Mouse (Mus musculus) limb, embryonic 14.5 days (tissue): ENCODE measurements around the gene Gm16223. TPM values are rescaled to one million over a fixed set of nuclear protein-coding genes. Genes with fewer than 3 reads are reported as not detected.

Experiments
- ATAC-seq: fragments of 200-750 bp; cut with Nextera tagmentation; 2 replicates; pipeline ENCODE4 v1.8.0; 2017; ENCODE audit warnings: low read depth, moderate number of reproducible peaks, moderate TSS enrichment; ENCODE audit not compliant: low FRiP score
- DNase-seq: peaks from one replicate; pipeline ENCODE4 v3.0.0-alpha.2; 2015; ENCODE audit warnings: low spot score
- H3K27ac ChIP-seq: fragments of 300-500 bp; sonication (generic); replicated peaks from 2 replicates; pipeline ENCODE4 v1.5.1; 2014; ENCODE audit warnings: low read depth, mild to moderate bottlenecking, low read length, moderate library complexity, mixed read lengths
- H3K27me3 ChIP-seq: fragments of 300-500 bp; sonication (generic); 2 replicates; pipeline ENCODE4 v1.6.1; 2014; ENCODE audit warnings: low read length, mixed read lengths; ENCODE audit not compliant: control insufficient read depth, insufficient read depth
- H3K36me3 ChIP-seq: fragments of 300-500 bp; sonication (generic); 2 replicates; pipeline ENCODE4 v1.6.1; 2014; ENCODE audit warnings: mild to moderate bottlenecking, low read length, moderate library complexity, mixed read lengths; ENCODE audit not compliant: control insufficient read depth, insufficient read depth
- H3K4me1 ChIP-seq: fragments of 300-500 bp; sonication (generic); 2 replicates; pipeline ENCODE4 v1.6.1; 2014; ENCODE audit warnings: antibody characterized with exemption, low read length, mixed read lengths; ENCODE audit not compliant: control insufficient read depth, insufficient read depth
- H3K4me2 ChIP-seq: fragments of 300-500 bp; sonication (generic); replicated peaks from 2 replicates; pipeline ENCODE4 v1.6.1; 2014; ENCODE audit warnings: low read depth, mild to moderate bottlenecking, low read length, moderate library complexity; ENCODE audit not compliant: severe bottlenecking
- H3K4me3 ChIP-seq: fragments of 300-500 bp; sonication (generic); replicated peaks from 2 replicates; pipeline ENCODE4 v1.5.1; 2014; ENCODE audit warnings: low read length
- H3K9ac ChIP-seq: fragments of 300-500 bp; sonication (generic); 2 replicates; pipeline ENCODE4 v1.6.1; 2014; ENCODE audit warnings: mild to moderate bottlenecking, low read depth, low read length, moderate library complexity; ENCODE audit not compliant: severe bottlenecking
- H3K9me3 ChIP-seq: fragments of 300-500 bp; sonication (generic); 2 replicates; pipeline ENCODE4 v1.6.1; 2016; ENCODE audit warnings: low read length; ENCODE audit not compliant: control insufficient read depth
- POLR2A ChIP-seq: fragments of 200-500 bp; IDR thresholded peaks from 2 replicates; pipeline ENCODE4 v1.8.0; 2012; ENCODE audit warnings: inconsistent platforms, mild to moderate bottlenecking, moderate library complexity, borderline replicate concordance; ENCODE audit not compliant: insufficient read depth, insufficient read length; ENCODE audit errors: extremely low read depth
- WGBS: fragments of 180-500 bp; shearing (Covaris S2); extraction: QIAGEN DNeasy Blood & Tissue Kit; methylation state at CpG from one replicate; pipeline ENCODE4 v1.1.7; 2014; 5-methylcytosine and 5-hydroxymethylcytosine counted together
- polyA plus RNA-seq, 2 experiments: library from polyadenylated mRNA; depleted of rRNA in 1 of 2; stranded (reverse) in 1 of 2; unstranded in 1 of 2; fragments of >200 nt; fragmentation: Nextera tagmentation in 1 of 2; extraction: Ambion mirVana in 1 of 2; gene quantifications; 2 replicates each; pipeline versions ENCODE4 v1.2.1 to v1.2.3; 2012 to 2014

The Gm16223 gene
- not detected in 2 replicates for polyA plus RNA-seq (2012; rRNA removed)
- not detected in 2 replicates for polyA plus RNA-seq (2014; fragmentation: Nextera tagmentation; extraction: Ambion mirVana)

DNA sequence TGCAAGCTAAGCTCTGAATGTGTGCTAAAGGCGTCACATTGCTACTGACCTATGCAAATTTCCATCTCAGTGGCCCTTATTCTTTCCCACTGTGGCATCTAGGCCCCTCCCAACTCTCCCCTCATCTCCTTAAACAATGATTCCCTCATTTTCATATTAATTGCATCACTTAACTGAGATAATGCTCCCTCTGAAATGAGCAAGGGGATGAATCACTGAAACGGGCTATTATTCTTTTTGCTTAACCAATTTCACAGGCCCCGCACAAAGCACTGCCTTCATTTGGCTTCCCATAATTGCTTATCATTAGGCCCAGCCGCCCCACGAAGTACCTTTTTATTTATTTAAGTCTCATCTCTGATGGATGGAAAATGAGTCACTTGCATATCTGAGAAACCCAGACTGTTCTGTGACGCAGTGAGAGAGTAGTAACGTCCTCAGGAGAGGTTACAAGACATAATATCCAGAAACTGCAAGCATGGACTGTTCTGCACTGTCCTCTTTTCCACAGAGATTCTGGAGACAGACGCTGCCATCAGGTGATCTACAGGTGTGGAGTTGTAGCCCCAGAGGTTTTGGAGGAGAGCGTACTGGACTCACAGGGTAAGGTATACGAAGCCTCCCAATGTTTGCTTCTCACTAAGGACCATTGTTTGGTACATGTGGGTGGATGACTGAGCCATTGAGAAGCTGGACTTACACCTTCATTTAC is at the start of gene Gm16223:
Gm16223 (plus strand) TSS at position 485 of the 712 bp plus-strand sequence.
- H3K4me2 ChIP-seq = no peak within 1 kb of the TSS
- no peak for TF ChIP-seq POLR2A
- H3K27me3 ChIP-seq = no peaks in the 10 kb centered on the region
- H3K4me1 ChIP-seq = no peaks in the 10 kb centered on the region
- H3K27ac ChIP-seq = no peak within 1 kb of the TSS
- ATAC-seq (no peak), DNase-seq (no peak)
- H3K9me3 ChIP-seq = no peaks in the 10 kb centered on the region
- WGBS = 88% methylated on average over 10 of the region's 10 CpGs
- H3K9ac ChIP-seq = no peak within 1 kb of the TSS
- H3K36me3 ChIP-seq = no peaks in the 10 kb centered on the region
- no peak within 1 kb of the TSS for H3K4me3 ChIP-seq

DNA sequence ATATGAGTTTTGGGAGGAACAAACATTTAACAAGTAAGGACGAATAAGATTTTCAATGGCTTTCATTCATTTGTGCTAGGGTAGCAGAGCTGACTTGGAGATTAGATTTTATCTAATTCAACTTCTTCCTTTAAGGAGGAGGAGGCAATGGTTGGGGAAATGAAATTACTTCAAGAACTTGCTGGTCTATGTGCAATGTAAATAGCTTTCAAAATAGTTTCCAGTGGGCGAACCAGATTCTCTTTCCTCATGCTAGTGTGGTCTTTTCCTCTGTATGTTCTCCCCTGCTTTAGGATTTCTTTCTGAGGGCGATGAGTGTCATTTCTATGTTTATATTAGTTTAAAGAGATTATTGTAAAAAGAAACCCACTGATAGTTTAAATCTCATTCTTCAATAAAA is 45.7 kb upstream of the Gm16223 start:
- H3K4me2 ChIP-seq = no peak overlapping the region
- H3K36me3 ChIP-seq = no peaks in the 10 kb centered on the region
- H3K9ac ChIP-seq = no peak overlapping the region
- ATAC-seq (no peak), DNase-seq (no peak)
- H3K27me3 ChIP-seq = no peaks in the 10 kb centered on the region
- H3K27ac ChIP-seq = no peak overlapping the region
- H3K4me1 ChIP-seq = no peaks in the 10 kb centered on the region
- H3K4me3 ChIP-seq = no peak overlapping the region
- TF ChIP-seq POLR2A = no peak
- WGBS = 72% methylated on average over 3 of the region's 3 CpGs
- no peaks in the 10 kb centered on the region for H3K9me3 ChIP-seq

- DNase-seq = no peak
- Histone ChIP-seq H3K4me1 (no peaks in the 10 kb centered on the region), H3K27me3 (no peaks in the 10 kb centered on the region), H3K27ac (no peak overlapping the region), H3K4me2 (no peak overlapping the region), H3K36me3 (no peaks in the 10 kb centered on the region), H3K4me3 (no peak overlapping the region), H3K9ac (no peak overlapping the region), H3K9me3 (no peaks in the 10 kb centered on the region)
- ATAC-seq = no peak
- TF ChIP-seq POLR2A = no peak
- 67% methylated on average over 1 of the region's 1 CpGs for WGBS
These were observed 44.2 kb upstream of the Gm16223 start for GRCm38 (mm10) chr5:42023521-42023920.

GRCm38 (mm10) chr5:42036388-42037082 is 31.2 kb upstream of the Gm16223 start:
- Histone ChIP-seq H3K27me3 (no peaks in the 10 kb centered on the region), H3K36me3 (no peaks in the 10 kb centered on the region), H3K9me3 (no peaks in the 10 kb centered on the region), H3K9ac (no peak overlapping the region), H3K4me3 (no peak overlapping the region), H3K27ac (no peak overlapping the region), H3K4me1 (no peaks in the 10 kb centered on the region), H3K4me2 (no peak overlapping the region)
- DNase-seq (no peak), ATAC-seq (no peak)
- 70% methylated on average over 15 of the region's 15 CpGs for WGBS
- TF ChIP-seq POLR2A = no peak

DNA sequence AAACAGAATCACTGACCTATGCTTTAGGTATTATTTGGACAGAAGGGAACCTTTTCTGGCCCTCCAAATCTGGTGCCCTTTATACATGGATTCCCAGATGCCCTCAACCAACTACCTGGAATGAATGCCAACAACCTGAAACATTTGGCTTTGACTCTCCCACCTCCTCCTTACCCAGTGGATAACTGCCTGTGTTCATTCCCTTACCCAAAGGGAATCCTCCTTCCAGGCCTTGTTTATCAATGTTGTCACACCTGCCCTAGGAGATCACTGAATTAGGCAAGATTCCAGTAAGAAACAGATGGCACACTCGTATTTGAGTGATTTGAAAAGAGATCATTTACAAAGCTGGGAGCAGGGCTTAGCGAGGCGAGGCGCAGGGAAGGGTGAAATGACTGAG is 13.1 kb upstream of the Gm16223 start:
- Histone ChIP-seq H3K9ac (no peak overlapping the region), H3K4me2 (no peak overlapping the region), H3K9me3 (no peaks in the 10 kb centered on the region), H3K27me3 (no peaks in the 10 kb centered on the region), H3K4me1 (no peaks in the 10 kb centered on the region), H3K4me3 (no peak overlapping the region), H3K36me3 (no peaks in the 10 kb centered on the region), H3K27ac (no peak overlapping the region)
- TF ChIP-seq POLR2A = no peak
- DNase-seq (no peak), ATAC-seq (no peak)
- WGBS = 60% methylated on average over 4 of the region's 4 CpGs
